Mouse (Mus musculus) cerebellum, adult 11-12 months (tissue): ENCODE data around the gene Gm49394.
A peak's percentile ranks its signal among the peaks of the same experiment; 100 is the strongest.

Source experiments
- DNase-seq: peaks from one replicate; pipeline ENCODE4 v3.0.0; 2022

The Gm49394 gene

DNA sequence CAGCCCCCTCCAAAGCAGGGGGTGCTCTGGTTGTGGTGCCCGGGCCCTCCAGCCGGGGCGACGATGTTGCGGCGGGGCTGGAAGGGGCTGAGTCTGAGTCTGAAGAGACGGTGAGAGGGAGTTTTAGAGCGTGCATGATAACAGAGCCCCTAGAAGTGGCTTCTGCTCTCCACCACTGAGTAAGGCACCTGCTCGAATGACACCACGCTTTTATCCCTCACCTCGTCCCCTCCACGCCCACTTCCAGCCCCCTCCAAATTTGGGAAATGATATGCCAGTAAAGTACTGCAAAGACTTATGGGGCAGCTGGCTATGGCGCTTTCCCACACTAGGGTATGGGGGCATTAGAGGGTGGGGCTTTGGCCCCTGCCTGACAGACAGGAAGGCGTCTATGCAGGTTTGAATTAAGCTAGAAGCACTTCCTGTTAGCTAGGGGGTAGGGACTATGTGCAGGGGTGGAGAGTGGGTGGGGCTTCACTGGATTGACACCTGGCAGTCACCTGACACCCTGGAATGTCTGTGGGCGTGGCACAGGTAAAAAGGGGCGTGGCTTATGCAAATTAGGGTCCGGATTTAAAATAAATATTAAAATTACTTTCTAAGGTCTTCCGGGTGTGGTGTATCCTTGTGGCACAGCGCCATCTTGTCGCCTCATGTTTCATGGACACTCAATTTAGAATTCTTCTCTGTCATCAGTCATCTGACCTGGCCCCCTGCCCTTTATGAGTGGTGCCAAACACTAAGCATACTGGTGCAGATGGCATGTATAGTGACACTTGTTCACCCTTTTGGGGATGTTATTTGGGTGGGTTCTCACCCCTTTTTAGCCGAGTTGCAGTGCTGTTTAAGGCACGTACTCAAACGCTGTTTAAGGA is at the start of gene Gm49394:
Gene Gm49394, minus strand, starts transcription at position 192 of the 875 bp plus-strand sequence.
- DNase-seq = no peak

DNA sequence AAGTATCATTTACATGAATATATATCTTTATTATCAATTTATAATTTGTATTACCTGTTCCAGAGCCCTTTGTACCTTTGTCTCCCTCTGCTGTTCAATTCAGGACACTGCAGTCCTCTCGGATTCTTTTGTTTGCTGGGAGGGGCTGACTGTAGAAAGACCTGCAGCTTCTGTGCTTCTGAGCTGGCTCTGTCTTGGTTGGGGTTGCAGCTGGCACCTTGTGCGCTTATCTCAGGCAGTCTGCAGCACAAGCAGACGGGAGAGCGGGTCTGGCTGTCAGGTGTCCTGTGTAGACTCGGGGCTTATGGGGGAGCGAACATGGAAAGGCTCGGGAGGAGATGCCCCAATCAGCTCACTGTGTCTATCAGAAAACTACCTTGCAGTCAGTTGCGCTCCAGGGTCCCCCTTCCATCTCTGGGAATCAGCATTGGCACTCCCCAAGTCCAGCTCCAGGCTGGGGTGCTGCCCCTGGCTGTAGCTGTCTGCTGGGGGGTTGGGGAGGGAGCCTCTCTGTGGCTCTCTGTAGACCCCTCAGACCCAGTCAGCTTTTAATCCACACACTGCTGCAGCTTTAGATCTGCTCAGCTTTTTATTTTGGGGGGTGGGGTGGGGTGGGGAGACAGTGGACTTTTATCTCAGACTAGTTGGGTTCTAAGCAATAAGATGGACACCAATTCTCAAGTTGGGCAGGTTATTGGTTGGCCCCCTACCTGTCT is 45.2 kb upstream of the Gm49394 start:
- peak; percentile 2 for DNase-seq

DNA sequence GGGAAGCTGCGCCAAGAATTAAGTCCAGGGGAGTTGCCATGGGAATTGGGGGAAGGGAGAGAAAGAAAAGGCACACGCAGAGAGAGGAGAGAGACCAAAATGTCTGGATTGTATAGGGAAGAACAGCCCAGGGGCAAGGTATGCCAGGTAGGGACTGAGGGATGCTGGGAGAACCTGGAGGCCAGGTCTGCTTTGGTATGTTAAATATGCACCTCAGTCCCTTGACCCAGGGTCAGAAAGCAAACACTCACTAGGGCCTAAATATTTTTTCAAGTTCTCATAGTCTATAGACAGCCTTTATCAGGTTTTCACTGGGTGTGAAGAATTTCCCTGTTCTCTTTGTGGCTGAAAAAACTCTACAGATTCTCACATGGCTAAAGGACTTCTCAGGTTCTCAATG is 37.1 kb upstream of the Gm49394 start:
- no peak for DNase-seq

DNA sequence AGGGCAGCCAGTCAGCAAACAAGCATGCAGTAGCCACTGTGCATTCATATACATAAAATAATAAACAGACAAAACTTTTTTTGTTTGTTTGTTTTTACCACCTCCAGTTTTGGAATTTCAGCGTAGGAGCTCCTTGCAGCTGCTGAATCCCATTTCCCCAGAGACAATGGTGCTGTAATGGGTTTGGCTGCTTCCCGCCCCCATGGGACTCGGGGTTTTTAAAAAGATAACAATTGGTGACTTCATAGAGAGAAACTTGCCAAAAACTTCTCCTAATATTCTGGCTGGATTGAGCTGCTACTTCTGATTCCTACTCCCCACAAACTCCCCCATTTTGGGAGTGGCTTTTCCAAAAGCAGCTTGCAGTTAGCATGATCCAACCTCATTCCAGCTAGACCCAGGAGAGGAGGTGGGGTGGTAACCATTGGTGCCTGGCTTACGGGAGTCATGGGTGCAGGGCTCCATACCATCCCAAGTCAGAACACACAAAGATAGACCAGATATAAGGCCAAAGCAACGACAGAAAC is 29.7 kb upstream of the Gm49394 start:
- no peak for DNase-seq

DNA sequence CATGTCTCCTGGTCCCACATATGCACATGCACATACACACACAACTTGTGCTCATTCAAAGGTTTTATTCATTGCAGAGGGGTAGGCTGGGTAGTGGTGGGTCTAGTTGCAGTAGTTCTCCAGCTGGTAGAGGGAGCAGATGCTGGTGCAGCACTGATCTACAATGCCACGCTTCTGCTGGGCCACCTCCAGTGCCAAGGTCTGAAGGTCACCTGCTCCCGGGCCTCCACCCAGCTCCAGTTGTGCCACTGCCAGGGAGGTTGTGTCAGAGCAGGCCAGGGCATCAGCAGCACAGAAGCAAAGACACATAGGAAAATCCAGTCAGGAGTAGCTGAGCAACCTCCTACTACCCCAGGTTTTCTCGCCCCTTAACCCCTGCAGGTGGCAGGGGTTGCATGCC is 8.9 kb upstream of the Gm49394 start:
- no peak for DNase-seq

DNA sequence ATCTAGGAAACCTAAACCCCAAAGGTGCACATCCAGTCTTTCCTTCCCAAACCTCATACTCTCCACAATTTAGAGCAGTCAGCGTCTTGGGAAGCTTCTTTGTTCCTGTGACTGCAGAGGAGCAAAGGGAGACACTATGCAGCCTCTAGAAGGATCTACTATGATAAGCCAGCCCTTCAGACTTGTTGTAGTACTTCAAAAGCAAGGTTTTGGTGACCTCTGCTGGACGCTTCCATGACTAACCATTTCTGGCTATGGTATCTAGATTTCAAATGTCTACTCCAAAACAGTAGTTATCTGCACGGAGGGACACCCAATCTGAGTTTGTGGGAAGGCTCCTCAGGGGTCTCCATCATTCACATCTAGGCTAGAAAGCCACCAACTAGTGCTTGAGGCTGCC is 5.9 kb upstream of the Gm49394 start:
- no peak for DNase-seq

DNA sequence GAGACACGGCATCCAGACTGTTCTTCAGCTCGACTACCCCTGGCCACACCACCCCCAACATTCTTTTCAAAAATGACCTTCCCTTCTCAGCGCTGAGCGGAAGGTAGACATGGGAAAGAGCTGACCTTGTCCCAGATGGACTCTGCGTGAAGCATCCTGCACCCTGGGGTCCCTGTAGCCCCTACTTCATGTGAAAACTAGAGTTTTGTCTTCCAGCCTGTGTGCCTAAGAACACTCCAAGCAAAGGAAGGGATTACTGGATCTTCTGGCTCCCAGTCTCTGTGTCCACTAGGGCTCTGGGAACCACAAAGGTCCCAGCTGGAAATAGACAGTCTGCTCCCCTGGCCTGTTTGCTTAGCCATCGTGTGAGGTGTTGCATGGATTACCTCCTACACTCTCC is 5.4 kb upstream of the Gm49394 start:
- DNase-seq = no peak

DNA sequence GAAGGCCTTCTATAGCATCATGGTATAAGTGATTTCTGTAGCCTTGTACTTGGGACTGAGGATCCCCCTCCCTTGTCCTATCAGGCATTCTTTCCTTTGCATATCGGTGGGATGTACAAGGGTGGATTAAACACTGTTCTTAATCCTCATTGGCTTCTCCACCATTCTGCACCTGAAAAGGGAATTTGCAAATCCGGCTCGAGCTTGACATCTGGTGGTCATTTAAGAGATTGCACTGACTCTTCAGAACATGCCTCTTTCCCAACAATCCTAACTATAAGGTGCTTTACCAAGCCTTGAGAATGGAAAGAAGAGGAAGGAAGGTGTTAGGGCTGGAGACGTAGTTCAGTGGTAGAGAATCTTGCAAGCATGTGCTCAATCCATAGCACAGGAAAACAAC is 2.4 kb upstream of the Gm49394 start:
- peak; percentile 24 for DNase-seq

DNA sequence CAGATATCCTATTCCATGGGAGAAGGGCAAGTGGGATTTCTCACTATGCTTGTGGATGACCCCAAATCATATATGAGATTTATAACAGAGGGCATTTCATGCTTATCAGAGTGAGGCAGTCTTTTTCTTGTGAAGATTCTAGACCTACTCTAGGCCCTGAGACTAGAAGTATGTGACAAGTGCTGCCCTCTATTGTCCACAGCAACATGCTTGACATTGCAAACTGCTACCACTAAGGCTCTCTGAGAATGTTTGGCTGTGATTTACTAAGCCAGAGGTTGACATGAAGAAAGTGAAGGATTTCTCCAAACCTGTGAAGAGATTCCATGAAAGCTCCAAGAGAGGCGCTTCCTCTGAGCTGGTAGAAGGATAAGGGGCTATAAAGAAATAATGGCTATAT is 1.3 kb upstream of the Gm49394 start:
- DNase-seq = no peak

DNA sequence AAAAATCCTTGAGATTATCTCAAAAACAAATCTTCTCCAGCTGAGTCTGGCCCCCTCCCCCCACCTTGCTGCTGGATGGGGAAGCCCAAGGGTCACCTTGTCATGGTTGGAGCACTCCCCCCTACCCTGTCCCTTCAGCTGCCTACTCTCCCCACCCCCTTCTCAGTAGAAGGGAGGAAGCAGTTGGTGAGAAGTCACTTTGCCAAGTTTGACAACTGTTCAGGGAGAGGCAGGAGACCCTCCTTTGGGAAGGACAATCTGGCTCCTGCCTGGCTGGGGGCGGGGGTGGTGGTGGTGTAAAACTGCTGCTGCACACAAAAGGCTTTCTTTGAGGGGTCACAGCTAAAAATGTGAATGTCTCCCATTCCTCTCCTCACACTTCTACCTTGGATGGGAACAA is 1.4 kb downstream of the Gm49394 start:
- no peak for DNase-seq

DNA sequence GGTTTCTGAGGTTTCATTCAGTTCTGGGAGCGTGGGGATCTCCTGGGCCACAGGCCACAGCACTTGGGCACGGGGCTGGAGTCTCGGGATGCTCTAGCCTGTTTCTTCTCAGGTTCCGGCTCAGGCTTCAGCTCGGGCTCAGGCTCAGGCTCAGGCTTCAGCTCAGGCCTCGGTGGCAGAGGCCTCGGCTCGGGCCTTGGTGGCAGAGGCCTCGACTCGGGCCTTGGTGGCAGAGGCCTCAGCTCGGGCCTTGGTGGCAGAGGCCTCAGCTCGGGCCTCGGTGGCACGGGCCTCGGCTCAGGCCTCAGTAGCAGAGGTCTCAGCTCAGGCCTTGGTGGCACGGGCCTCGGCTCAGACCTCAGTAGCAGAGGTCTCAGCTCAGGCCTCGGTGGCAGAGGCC is 2.2 kb downstream of the Gm49394 start:
- no peak for DNase-seq

DNA sequence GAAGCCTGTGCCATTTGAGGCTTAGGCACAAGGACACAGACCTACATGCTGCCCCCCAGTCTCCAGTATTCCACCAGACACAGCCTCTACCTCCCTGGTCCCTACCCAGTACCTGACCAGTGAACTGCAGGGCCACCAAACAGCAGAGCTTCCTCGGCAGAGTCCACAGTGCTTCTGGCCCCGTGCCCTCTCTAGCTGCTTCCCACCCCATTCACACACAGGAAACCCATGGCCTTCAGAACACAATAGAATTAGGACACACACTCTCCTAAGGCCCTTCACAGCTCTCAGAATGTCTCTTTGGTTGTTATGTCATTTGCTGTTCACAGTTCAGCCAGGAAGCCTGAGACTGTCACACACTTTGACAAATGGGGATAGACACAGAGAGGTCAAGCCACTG is 3.1 kb downstream of the Gm49394 start, which contains the start of gene Igf2:
Gene Igf2, minus strand, starts transcription at position 158 of the 400 bp plus-strand sequence.
- DNase-seq = no peak

DNA sequence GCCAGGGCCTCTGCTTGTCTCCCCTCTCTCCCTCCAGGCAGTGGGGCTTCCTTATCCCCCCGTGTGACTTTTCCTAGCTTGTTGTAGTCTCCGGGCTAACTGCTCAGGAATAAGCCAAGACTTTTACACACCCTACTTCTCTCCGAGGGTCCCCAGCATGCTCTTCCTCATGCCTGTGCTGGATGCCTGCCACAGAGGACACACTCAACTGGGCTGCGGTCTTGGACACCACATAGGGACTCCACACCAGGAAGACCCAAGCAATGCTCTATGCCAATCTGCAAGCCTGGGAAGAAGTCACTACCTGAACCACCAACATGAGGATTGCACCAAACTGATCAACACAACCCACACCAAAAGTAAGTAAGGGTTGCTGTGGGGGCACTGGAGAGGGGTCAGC is 3.6 kb downstream of the Gm49394 start:
- no peak for DNase-seq

DNA sequence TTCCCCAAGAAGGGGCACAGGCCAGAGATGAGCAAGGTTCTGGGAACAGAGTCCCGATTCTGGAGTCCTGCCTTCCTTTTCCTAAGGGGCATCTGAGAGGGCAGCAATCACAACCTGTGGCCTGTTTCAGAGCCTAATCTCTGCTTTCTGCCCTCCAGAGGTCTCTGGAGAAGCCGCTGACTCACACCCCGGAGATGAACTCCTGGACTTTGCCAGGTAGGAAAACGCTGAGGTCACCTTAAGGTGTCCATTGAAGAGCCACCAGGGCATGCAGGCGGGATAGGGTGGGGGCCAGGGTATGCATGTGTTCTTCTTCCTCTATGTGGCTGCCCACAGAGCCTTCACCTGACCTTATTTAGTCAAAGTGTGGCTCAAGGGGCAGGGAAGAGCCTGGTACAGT is 4.4 kb downstream of the Gm49394 start:
- no peak for DNase-seq

DNA sequence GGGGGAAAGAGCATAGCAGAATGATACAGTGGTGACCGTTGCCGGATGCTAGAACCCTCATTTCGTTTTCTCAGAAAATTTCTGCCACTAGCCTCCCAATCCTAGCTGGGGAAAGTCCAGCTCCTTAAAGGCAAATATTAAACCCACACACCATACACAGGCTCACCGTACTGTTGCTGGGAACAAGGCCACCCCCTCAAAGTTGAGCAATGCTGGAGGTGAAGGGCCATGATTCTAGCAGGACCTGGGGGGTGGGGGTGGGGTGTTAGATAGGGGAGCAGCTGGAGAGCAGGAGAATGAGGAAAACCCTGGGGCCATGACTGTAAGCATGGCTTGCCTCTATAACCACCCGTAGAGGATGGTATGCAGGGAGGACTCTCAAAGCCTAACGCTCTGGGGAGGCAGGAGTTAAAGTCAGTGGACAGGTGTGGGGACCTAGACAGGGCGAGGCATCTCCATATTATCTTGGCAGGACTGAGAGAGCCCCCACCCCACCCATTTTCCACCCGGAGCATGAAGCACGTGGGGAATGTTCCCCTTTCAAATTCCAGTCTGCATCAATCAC is 5.2 kb downstream of the Gm49394 start:
- no peak for DNase-seq

DNA sequence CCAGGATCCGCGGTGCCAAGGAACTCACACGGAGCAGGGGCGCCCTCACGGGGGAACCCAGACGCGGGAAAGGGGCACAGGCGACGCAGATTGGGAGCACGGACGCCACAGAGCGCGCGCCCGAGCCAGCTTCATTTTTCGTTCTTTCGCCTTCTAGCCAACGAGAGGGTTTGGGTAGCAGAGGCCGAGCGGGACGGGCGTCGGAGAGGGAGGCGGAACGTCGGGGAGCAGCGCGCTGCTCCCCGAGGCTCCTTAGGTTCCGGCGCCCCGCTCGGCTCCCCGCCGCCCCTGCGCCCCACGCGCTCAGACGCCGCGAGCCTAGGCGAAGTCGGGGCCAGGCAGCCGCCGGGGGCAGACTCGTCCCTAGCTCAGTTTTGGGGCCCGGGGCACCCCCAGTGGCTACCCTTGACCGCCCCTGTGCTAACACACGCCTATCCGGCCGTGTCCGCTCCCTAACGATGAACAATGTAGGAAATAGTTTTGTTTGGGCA is 5.8 kb downstream of the Gm49394 start:
- no peak for DNase-seq

DNA sequence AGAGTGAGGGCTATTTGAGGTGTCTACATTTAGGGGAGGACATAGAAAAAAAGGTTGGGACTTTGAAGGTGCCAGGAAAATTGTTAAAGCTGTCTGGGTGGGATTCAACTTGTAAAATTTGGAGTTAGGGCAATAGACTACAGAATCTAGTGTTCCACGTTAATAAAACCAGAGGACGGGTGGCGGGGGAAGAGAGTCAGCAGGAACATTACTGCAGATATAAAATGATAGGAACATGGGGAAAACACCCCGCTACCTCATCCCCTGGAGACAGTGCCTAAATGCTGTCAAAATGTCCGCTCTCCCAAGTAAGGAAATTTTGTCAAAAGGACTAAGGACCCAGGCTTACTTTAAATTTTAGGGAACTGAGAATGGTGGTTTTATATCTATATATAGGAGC is 6.6 kb downstream of the Gm49394 start:
- DNase-seq = no peak

DNA sequence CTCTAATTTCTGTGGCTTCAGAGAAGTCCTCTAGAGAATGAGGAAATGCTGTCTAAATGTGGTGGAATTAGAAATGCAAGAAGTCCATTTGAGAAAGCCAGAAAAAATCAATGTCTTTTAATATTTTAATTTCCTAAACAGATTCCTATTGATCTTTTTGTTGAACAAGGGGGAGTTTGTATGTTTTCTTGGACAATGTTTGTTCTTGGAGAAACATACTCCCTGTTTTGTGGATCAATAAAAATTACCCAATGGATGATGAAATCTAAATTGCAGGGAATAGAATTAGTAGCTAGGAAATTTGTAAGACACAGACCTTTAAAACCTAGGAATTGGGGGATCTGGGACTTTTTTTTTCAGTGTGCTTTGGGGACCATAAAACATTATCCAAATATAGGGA is 7.9 kb downstream of the Gm49394 start:
- no peak for DNase-seq

DNA sequence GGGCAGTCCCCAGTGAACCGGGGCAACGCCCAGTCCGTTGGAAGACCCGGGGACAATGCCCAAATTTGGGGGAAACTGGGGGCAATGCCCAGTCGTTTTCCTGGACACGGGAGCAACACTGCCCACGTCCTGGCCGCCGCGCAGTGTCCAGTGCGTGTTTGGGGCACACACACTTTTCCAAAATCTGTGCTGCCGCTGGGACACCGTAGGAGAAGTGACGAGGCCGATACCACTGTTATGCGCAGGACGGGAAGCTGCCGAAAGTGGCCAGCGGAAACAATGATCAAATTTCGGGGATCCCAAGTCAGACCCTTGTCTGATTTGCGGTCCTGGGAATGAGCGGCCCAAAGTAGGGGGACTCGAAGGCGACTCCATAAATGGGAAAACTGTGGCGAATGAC is 8.7 kb downstream of the Gm49394 start:
- no peak for DNase-seq

DNA sequence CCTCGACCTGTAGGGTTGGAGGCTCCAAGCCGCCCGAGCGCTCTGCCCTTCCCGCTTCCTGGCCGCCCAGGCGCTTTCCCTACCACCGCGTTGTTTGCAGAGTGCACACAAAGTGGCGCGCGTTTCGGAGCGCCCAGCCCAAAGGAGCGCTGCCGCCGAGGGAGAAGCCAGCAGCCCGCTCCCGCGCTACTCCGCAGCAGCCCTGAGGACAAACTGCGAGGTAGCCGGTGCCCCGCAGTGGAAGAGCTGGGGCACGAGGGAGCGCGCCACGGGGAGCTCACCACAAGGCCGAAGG is 9.1 kb downstream of the Gm49394 start:
- DNase-seq = no peak

DNA sequence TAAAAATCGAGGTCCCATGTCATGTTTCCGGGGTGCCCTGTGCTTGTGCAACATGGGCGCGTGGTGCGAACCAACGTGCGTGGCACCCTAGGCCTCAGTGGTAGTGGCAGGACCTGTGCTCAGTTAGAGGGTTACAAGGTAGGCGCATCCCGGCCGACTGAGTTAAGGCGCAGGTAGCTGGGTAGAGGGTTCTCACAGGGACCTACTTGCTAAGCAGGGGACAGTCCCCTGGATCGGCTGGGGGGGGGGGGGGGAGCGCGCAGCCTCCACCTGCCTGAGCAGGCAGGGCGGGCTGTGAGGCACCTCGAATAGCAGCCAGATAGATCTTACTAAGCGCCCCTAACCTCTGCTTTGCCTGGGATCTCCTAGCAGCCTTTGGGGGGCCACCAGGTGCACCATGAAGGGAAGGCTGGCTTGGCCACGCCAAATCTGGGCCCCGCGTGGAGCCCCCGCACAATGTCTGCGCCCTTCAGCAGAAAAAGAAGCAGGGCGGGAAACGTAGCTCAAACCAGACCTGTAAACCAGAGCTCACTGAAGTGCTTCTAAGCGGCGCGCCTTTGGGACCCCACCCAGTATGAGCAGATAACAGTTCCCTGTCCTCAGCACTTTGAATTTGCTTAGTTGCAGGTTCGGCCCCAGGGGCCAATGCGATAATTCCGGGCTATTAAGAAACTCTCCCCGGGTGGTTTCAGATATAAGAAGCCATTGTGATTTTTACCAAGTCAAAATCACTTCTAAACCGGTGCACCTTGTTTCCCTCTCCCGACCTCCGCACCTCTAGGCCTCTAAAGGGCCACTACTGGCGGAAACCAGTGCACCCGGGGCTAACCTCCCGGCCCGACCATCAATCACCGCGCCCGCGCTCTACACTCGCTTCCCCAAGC is 9.7 kb downstream of the Gm49394 start:
- no peak for DNase-seq

DNA sequence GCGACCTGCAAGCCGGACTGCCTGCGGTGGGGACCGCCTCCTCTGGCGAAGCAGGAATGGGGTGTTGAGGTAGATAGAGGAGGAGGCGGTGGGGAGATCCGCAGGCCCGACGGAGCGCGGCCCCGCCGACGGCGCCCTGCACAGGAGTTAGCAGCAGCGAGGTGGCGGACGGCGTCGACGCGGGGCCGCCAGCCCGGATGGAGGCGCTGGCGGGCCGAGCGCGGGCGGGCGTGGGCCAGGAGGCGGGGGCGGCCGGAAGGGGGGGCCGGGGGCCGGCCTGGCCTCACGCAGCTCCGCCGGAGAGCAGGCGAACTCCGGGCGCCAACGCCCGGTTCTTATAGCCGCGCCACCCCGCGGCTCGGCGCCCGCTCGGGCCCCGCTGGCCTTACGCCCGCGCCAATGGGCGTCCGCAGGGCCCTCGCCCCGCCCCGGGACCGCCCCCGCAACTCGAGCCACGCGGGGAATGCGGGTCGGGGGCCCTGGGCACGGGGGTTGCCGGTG is 10.5 kb downstream of the Gm49394 start:
- no peak for DNase-seq
